Mouse (Mus musculus) B cell, adult (primary cell): ENCODE results near the gene Gm13769. TPM values are rescaled to one million over a fixed set of nuclear protein-coding genes. Genes with fewer than 3 reads are reported as not detected.

Source experiments
- total RNA-seq: library from RNA; stranded (reverse); gene quantifications from 4 replicates; pipeline ENCODE4 v1.2.4, GENCODE M21; 2023; ENCODE audit not compliant: inconsistent age

Gene Gm13769
- 0.45 to 0.51 TPM in 2 of 4 replicates, not detected in the others for total RNA-seq

DNA sequence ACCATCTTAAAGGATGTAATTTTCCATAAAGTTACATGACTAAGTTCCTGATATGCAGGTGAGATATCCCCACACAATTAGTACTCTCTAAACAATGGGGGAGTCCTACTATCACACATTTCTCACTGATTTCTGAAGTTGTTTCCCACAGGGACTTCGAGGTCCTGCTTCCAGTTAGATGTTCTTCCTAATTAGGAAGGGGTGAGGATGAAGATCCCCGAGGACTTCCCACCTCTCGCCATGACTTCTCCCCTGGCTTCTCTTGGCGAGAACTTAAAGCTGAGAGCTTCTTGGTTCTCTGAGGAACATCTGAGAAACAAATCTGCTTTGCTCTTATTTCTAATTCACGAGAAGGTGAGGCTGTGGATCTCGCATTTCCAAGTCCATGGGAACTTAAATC, at the start of gene Gm13769:
Gene Gm13769, plus strand, starts transcription at position 301 of the 400 bp plus-strand sequence.

DNA sequence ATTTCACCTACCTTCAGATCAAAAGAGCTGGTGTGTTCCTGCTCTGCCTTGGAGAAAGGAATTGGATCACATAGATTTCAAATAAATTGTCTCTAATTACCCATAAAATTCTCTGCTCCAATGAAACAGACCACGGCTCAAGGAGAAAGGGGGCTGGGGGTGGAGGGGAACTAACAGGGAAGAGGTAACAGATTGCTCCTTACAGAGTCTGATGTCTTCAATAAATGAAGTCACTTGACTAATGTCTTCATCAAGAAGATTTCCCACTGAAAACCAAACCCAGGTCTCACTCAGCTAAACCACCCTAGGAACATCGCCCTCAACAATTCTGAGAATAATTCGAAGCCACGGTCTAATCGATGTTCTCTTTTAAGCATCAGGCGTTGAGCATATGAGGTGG, 29.3 kb upstream of the Gm13769 start, which contains the start of gene Olfr1272:
Gene Olfr1272, minus strand, starts transcription at position 101 of the 400 bp plus-strand sequence.

Other genes with a start within 250 kb of the Gm13769 start
- gene Olfr1269, start 200.8 kb upstream of the Gm13769 start, total RNA-seq = not detected in 4 replicates
- not detected in 4 replicates for gene Olfr32, start 179.9 kb upstream of the Gm13769 start, total RNA-seq
- gene Olfr1270, start 169.1 kb upstream of the Gm13769 start, total RNA-seq = not detected in 4 replicates
- 0.26 to 0.27 TPM in 2 of 4 replicates, not detected in the others for gene Olfr1506, start 97.7 kb upstream of the Gm13769 start, total RNA-seq
- not detected in 4 replicates for gene Olfr142, start 64.6 kb upstream of the Gm13769 start, total RNA-seq
- not detected in 4 replicates for gene Olfr1271, start 51.2 kb upstream of the Gm13769 start, total RNA-seq
- not detected in 4 replicates for gene Olfr1272, start 29.4 kb upstream of the Gm13769 start, total RNA-seq
- gene Olfr1274-ps, start 76.5 kb downstream of the Gm13769 start, total RNA-seq = not detected in 4 replicates